Mouse (Mus musculus) megakaryocyte progenitor cell, adult 5-6 weeks (primary cell): Measurements from ENCODE around the gene Cd276. TPM values are rescaled to one million over a fixed set of nuclear protein-coding genes. Genes with fewer than 3 reads are reported as not detected.
"Not testable (repeated sequence)": the region's sequence is repeated elsewhere in the genome, so short reads cannot be mapped to it uniquely, and the experiment has no call there.

Source experiments
- ATAC-seq: replicated peaks from 2 replicates; pipeline ENCODE4 v1.8.0; 2016; ENCODE audit warnings: mild to moderate bottlenecking, moderate TSS enrichment, inconsistent platforms; ENCODE audit not compliant: poor library complexity
- total RNA-seq, 2 experiments: library from RNA; stranded (forward) in 1 of 2; stranded (reverse) in 1 of 2; fragments of 157-497, 149-512 nt in 1 of 2; fragments of 200-1000 nt in 1 of 2; gene quantifications; 2 replicates each; pipeline versions ENCODE4 v1.2.3 to v1.2.4; 2015 to 2017

Gene Cd276
- total RNA-seq (2015) = 0.10 and 0.52 TPM in 2 replicates
- total RNA-seq (2017) = 0.20 TPM in 1 of 2 replicates, not detected in the other

DNA sequence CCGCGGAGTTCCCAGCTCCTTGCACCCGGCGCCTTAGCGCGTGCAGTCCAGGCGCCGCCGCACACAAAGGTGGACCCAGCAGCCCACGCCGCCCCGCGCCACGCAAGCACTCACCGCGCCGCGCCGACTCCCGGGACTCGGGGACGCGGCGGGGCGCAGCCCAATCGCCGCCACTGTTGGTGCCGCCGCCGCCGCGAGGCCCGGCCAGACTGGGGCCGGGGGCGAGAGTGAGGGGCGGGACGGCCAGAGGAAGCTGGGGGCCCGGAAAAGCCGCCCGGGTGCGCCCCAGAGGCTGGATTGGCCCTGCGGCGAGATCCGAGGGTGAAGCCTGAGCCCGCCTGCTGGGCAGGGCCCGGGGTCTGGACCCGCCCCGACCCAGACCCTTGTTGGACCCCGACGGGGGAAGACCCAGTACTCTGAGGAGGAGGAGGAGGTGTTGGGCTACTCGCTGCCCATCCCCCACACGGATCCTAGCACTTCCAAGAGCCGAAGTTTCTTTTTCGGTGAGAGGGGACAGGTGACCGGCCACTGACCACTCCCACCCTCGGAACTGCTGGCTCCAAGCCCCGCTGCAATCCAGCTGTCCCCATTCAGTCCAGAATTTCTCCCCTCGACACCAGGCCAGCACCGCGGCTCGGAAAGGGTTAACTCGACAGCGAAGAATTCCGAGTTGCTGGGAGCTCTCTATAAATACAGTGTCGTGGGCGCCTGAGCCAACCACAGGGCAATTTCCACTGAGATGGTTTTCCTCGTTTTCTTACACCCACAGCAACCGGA, at the start of gene Cd276:
Cd276 (minus strand) TSS at position 530 of the 777 bp plus-strand sequence.
- ATAC-seq = no peak

DNA sequence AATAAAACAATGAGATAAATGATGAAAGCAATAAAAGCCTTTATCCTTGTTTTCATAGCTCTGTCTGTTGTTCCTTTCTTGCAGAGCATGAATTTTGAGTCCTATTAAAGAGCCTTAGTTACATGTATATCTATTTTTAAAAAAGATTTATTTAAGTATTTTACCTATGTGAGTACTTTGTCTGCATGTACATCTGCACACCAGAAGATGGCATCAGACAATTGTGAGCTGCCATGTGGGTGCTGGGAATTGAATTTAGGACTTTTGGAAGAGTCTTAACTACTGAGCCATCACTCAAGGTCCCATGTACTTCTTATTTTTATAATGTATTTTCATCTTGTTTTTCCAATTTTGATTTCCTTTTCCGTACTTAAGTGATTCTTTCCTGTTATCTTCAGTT, 40.1 kb upstream of the Cd276 start:
- no peak for ATAC-seq

DNA sequence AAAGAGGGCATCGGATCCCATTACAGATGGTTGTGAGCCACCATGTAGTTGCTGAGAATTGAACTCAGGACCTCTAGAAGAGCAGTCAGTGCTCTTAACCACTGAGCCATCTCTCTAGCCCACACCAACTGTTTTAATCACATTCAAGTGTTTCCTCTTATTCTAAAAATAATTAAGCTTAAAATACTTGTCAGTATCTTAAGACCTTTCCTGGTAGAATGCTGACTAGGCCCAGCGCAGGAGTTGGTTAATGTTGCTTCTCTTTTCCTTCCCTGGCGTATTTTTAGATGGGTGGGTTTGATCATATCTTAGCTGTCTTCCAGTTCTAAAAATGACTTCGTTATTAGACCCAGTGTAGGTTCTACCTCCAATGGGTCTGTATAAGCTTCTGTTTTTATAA, 33.4 kb upstream of the Cd276 start:
- ATAC-seq = peak; percentile 39; the same call in 1 of the 2 replicates

DNA sequence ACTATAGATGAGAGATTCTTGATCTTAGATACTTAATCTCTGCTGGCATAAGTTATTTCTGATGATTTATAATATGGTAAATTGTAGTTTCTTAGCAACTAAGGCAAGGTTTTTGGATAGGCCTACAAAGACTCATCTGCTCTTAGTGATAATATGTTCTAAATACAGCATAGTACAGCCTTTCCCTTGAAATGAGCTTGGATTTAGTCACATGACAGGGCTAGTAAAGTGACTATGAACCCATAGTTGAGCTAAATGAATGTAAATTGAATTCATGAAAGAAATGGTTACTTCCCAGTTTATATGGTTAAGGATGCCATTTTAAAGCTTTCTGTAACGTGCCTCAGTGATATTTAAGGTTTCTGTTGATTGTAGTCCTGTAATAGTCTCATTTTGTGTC, 29.1 kb upstream of the Cd276 start:
- no peak for ATAC-seq

DNA sequence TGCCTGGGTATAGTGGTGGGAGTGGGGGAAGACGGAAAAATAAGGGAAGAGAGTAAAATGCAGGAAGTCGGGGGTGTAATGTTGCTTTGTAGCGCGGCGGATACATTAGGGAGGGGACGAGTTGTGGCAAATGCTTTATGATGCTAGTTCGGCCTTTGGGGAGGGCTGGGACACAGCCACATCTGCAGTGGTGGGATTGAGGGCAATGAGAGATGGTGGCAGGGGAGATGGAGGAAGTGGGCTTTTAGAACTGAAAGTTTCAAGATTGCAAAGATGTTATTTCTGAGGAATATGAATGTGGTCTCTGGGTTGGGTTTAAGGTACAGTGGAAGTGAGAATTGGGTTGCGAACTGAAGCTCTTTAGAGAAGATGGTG, 28.0 kb upstream of the Cd276 start:
- ATAC-seq = peak; percentile 27

DNA sequence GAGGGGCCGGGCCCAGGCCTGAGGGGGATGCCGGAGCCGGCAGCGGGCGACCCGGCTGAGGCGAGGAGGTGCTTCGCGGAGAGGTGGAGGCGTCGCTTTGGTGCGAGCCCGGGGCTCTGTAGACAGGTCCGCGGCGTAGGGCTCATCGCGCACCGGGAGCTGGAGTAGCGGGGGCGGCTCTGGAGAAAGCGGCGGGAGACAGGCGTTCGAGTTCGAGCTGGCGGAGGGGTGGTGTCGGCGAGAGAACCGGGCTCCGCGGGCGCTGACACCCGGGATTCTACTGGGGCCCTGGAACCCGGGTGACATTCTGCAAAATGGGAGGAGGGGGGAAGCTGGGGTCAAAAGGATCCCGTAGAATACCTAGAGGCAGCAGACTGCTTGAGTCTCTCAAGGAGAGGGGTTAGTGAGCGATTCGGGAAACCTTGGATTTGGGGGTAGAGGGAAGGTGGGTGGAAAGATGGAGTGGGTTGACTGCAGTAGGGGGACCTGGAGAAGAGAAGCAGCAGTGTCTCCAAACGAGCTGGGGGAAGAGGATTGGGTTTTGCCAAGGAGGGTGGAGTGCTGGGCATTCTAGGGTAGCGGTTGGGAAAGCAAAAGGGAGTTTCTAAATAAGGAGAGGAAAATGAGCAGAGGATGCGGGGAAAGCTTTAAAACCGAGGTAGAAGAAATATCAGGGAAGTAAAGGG, 27.5 kb upstream of the Cd276 start:
- ATAC-seq = no peak

DNA sequence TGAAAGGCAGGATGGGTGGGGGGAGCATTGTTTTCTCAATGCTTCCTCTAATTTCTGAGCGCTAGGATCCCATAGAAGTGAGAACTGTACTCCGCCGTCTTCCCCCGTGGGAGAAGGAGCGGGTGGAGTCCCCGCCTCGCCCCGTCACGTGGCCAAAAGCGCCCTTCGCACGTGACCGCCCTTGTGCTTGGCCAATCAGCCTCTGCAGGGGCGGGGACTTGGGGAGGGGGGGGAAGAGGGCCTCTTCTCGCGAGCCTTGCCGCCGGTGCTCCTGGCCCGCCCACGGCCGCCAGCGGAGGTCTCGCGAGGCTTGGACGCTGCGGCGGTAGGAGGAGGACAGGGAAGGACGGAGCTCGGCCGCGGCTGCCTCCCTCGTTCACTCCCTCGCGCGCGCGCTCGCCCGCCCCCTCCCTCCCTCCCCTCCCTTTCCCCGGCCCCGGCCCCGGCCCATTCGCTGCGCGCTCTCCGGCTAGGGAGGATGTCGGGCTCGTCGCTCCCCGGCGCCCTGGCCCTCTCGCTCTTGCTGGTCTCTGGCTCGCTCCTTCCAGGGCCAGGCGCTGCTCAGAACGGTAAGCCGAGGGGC, 26.8 kb upstream of the Cd276 start, which contains the start of gene Nptn:
Nptn (plus strand) TSS at position 283 of the 583 bp plus-strand sequence.
- peak; percentile 88 for ATAC-seq

DNA sequence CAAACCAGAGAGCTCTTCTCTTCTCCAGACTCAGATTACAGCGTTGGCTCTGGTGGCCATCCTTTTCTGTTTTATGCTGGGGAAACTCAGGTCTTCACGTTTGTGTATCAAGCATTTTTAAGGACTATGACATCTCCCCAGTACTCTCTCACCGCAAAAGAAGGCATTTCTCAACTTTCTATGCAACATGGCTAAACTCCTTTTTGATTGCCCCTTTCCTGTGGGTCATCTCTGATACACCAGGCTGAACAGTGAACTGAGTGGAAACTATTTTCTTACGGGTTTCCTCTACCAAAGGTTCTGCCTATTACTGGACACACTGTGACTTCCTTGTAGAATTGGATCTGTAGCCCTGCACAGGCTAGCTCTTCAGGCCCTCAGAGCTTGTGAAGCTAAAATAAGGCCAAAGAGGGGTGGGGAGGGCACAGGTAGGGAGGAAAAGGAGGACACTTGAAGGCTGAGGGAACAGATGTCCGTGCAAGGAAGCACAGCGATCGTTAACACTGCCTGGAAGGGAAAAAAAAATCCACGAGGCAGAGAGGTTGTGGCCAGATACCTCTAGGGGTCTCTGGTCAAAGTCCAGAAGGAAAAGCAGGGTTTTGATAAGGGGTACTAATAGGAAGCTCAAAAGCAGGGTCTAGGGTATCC, 26.2 kb upstream of the Cd276 start:
- no peak for ATAC-seq

DNA sequence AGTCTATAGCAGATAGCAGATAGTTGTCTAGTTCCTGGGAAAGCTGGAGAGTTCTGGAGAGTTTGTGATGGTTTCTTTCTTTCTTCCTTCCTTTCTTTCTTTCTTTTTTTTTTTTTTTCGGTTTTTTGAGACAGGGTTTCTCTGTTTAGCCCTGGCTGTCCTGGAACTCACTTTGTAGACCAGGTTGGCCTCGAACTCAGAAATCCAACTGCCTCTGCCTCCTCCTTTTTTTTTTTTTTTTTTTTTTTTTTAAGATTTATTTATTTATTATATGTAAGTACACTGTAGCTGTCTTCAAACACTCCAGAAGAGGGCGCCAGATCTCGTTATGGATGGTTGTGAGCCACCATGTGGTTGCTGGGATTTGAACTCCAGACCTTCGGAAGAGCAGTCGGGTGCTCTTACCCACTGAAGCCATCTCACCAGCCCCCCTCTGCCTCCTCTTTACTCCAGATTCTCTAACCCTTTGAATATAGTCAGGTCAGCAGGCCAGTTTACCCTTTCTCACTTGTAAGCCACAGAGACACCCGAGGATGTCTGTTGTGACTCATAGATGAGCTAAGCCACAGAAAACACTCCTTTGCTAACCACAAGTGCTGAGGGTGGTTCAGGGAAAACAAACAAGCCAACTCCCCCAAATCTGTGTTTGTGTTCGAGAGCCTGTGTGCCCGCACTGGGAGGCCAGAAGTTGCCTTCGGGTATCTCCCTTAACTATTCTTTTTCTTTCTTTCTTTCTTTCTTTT, 25.4 kb upstream of the Cd276 start:
- ATAC-seq = not testable (repeated sequence)

DNA sequence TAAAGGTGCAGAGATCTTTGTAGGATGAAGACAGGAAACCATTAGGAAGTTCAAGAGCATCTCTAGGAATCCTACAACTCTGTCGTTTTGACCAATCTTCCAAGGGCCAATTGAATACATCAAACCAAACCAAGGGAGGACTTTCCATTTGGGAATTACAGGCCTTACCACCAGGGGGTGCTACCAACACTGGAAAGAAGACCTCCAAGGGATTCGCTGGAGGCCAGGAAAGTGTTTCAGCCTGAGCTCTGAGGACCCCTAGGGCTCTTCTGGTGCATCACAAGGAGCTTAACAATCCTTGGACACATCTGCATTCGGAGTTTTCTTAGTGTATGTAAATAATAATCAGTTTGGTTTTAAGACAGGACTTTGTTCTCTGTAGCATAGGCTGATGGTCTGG, 23.4 kb upstream of the Cd276 start:
- peak; percentile 63 for ATAC-seq

DNA sequence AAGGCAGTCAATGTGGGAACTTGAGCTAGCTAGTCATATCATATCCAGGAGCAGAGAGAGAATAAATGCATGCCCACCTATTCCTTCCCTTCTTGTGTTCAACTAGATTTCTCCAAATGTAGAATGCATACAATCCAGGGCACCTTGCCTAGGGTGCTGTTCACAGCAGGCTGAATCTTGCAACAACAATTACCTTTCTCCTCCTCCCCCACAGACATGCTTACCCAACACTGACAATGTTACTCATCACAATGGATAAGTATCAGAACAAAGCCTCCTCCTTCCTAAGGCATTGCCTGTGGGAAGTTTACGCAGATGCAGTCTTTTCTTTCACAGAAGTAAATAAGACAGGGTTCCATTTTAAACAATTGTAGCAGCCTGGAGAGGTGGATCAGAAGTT, 15.8 kb upstream of the Cd276 start:
- ATAC-seq = no peak

DNA sequence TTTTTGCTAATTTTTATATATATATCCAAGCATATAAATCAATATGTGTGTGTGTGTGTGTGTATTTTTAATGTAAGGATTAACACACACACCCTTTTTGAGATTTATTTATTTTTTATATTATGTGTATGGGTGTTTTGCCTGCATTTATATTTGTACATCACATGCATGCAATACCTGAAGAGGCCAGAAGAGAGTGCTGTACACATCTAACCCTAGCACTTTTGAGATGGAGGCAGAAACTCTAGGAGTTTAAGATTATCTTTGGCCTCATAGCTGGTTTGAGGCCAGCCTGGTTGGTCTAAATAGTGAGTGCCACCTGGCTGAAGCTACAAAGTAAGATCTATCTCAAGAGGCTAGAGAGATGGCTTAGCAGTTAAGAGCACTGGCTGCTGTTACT, 12.4 kb upstream of the Cd276 start:
- ATAC-seq = peak; percentile 73

DNA sequence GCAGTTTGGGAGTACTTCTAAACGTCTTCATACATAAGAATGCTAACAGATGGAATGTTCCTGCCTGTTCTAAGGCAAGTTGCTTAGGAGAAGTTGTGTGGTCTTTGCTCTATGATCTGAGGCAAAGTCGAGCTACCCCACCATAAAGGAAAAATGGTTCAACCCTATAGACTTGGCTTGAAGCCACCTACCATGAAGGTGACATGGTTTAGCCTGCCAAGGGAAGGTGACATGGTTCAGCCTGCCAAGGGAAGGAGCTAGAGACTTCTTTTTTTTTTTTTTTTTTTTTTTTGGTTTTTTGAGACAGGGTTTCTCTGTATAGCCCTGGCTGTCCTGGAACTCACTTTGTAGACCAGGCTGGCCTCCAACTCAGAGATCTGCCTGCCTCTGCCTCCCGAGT, 10.7 kb upstream of the Cd276 start:
- ATAC-seq = not testable (repeated sequence)

DNA sequence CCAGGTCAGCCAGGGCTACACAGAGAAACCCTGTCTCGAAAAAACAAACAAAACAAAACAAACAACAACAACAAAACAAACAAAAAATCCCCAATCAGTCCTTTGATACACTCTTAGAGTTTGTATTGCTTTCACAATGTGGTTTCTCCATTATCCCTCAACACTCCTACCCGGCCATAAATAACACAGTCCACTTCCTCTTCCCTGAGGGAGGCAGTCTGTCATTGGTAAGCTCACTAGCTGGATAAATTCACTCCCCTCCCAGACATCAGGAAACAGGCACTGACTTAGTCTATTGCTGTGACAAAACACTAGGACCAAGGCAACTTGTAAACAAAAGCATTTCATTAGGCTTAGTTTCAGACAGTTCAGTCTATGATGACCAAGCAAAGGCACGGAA, 5.0 kb upstream of the Cd276 start:
- peak; percentile 79 for ATAC-seq

DNA sequence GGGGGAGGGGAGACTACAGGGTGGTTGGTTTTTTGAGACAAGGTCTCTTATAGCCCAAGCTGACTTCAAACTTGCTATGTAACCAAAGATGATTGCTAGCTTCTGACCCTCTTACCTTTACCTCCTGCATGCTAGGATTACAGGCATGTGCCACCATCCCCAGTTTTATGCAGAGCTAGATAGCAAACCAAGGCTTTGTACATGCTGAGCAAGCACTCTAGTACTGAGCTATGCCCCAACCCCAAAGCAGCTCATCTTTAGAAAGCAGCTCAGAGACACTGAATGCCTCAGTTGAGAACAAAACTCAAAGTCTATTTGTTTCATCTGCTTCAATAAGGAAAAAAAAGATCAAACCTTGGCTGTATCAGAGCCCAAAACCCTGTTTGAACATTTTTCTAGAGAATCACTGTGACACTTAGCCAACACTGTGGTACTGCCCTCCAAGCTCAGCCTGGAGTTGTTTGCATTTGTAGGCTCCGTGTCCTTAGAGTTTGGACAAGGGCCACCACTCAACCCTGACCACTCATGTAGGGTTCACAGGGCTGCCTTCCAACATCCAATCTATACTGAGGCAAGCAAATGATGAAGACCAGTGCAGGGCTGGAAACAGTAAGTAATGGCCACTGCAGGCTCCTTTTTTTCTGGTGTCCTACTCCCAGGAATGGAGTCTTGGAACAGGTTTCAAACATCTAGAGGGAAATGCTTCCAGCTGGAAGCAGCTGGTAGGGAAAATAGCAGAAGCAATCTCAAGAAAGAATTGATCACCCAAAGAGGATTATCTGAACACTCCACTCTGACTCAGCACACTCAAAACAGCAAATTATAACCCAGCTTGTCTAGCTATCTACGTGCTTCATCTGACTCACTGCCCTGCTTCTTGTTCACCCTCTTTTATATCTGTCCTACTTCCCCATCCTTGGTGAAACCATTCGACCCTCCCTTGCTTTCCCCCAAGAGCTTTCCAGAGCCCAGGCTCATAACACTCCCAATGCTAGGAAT, 2.5 kb upstream of the Cd276 start:
- ATAC-seq = no peak

DNA sequence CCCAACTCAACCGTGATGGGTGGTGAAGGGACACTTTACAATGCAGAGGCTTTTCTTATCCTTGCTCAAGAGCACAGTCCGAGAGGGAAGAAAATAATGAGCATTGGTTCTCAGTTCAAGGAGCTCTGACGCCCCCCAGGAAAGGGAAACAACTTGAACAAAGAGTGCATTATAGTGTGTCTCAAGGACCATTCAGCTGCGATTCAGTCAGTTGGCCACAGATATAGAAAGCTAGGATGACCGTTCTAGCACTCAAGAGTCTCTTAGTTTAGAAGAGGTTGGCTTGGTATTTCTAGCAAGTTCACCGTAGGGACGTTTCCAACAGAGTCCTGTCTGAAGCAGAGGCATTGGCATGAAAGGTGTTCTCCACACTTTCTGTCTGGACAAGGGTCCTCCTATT, 1.4 kb upstream of the Cd276 start:
- no peak for ATAC-seq

DNA sequence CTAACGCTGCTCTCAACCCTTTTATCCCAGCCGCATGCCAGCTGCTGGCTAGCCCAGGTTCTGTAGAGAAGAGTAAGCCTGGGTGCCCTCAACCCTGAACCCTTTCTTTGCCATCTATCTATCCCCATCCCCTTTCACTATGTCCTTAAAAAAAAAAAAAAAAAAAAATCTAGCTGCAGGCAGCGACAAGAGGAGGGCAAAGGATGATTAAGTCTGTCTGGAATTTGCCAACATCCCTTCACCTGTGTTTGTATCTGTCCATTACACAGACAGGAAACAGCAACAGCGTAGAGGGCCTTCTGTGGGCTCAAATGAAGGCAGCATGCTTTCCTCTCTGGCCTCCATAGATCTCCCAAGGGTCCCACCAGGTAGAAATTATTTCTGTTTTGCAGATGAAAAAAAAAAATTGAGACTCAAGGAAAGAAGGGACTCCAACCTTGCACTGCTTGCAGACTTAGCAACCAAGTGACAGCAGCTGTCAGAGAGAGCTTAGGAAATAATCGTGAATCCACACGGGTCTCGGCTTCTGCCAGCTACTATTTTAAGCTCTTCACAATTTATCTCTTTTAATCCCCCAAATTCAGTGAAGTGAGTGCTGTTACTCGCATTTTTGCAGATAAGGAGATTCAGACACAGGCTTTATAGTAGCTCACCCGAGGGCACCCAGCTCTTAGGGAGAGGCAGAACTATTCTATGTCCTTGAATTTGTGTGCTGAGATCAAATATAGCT, 613 bp upstream of the Cd276 start:
- no peak for ATAC-seq

DNA sequence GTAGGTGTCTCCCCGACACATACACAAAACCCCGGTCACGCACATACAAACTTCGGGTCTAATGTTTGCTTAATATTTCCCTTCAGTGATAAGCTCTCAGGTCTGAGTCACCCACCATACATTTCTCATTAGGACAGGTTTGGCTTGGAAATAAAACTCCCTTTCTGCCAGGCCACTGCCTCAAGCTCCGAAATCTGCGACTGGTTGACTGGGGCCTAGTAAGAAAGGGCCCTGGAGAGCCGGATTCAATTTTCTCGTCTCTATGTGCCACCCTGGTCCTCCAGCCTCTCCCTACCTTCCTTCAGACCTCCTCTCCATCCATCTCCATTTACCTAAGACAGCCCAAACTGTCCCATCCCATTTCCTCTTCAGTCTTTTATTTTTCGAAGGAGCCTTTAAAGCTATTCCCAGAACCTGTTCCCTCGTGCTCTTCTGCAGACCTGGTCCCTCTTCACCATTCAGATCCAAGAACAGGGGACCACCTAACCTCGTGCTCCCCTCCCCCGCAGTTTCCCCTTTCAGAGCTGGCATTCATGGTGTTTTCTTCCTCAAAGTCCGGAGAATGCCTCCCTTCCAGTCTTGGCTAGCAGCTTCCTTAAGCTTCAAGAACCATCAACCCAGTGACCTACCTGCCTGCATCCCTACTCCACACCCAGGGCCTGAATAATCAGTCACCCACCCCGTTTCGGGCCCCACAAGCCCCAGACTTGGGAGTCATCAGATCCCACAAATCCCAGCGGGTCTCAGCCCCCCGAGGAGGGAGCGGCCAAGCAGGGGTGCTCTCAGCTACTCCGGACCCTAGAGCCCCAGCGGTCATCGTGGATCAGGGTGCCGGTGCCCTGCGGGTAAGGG, 955 bp downstream of the Cd276 start:
- ATAC-seq = no peak
